Mouse (Mus musculus): ENCODE data around the gene Galns.

GRCm38 (mm10) chr8:122626896-122627295 lies 15.6 kb upstream of the Galns start:
- TF ChIP-seq CTCF (IDR thresholded peaks at IDR 0.05; ENCODE audit: low read depth) (no peak), EP300 (IDR thresholded peaks at IDR 0.05; ENCODE audit: low read depth) (no peak)

Measured in liver, postnatal 0 days (tissue).